Mouse (Mus musculus): ENCODE data around the gene Tex35. TPM values are rescaled to one million over a fixed set of nuclear protein-coding genes. Genes with fewer than 3 reads are reported as not detected.
A peak's percentile ranks its signal among the peaks of the same experiment; 100 is the strongest.

Gene Tex35
- not detected in 2 replicates for polyA plus RNA-seq (2015; fragmentation: Nextera tagmentation; extraction: Ambion mirVana)

- no peak within 1 kb of the TSS for H3K27ac ChIP-seq
- no peak for ATAC-seq
- H3K4me1 ChIP-seq (replicated peaks): no peaks in the 10 kb centered on the region
- H3K9ac ChIP-seq: no peak within 1 kb of the TSS
- H3K4me2 ChIP-seq (replicated peaks): no peak within 1 kb of the TSS
- H3K9me3 ChIP-seq: no peaks in the 10 kb centered on the region
- no peaks in the 10 kb centered on the region for H3K27me3 ChIP-seq (replicated peaks)
- no peaks in the 10 kb centered on the region for H3K36me3 ChIP-seq
- WGBS: 90% methylated on average over 4 of the region's 4 CpGs
- H3K4me3 ChIP-seq (replicated peaks): no peak within 1 kb of the TSS
Observed at GRCm38 (mm10) chr1:157108580-157108979, at the start of gene Tex35. Tex35 (minus strand) TSS chr1:157108680.

- Histone ChIP-seq H3K27ac (no peak overlapping the region), H3K4me3 (replicated peaks) (no peak overlapping the region)
Observed at GRCm38 (mm10) chr1:157153781-157154180, 45.3 kb upstream of the Tex35 start.

GRCm38 (mm10) chr1:157150107-157150506 lies 41.6 kb upstream of the Tex35 start:
- no peak overlapping the region for H3K4me2 ChIP-seq (replicated peaks)
- H3K27ac ChIP-seq: no peak overlapping the region
- no peaks in the 10 kb centered on the region for H3K27me3 ChIP-seq (replicated peaks)
- H3K36me3 ChIP-seq: no peaks in the 10 kb centered on the region
- no peaks in the 10 kb centered on the region for H3K9me3 ChIP-seq
- H3K9ac ChIP-seq: no peak overlapping the region
- ATAC-seq: no peak
- 82% methylated on average over 1 of the region's 1 CpGs for WGBS
- no peaks in the 10 kb centered on the region for H3K4me1 ChIP-seq (replicated peaks)
- H3K4me3 ChIP-seq (replicated peaks): no peak overlapping the region

More at GRCm38 (mm10) chr1:157153781-157154180, 45.3 kb upstream of the Tex35 start:
- H3K4me1 ChIP-seq (replicated peaks): no peaks in the 10 kb centered on the region
- no peaks in the 10 kb centered on the region for H3K27me3 ChIP-seq (replicated peaks)
- H3K9ac ChIP-seq: no peak overlapping the region
- H3K9me3 ChIP-seq: no peaks in the 10 kb centered on the region
- no peaks in the 10 kb centered on the region for H3K36me3 ChIP-seq
- H3K4me2 ChIP-seq (replicated peaks): no peak overlapping the region
- ATAC-seq: no peak

- 94% methylated on average over 3 of the region's 3 CpGs for WGBS
- Histone ChIP-seq H3K9me3 (no peaks in the 10 kb centered on the region), H3K9ac (no peak overlapping the region), H3K36me3 (no peaks in the 10 kb centered on the region), H3K4me2 (replicated peaks) (no peak overlapping the region), H3K27ac (no peak overlapping the region), H3K27me3 (replicated peaks) (no peaks in the 10 kb centered on the region), H3K4me3 (replicated peaks) (no peak overlapping the region), H3K4me1 (replicated peaks) (no peaks in the 10 kb centered on the region)
- ATAC-seq: no peak
Observed at GRCm38 (mm10) chr1:157144621-157145020, 36.1 kb upstream of the Tex35 start.

- Histone ChIP-seq H3K4me1 (replicated peaks) (no peaks in the 10 kb centered on the region), H3K36me3 (no peaks in the 10 kb centered on the region), H3K9ac (no peak overlapping the region), H3K9me3 (no peaks in the 10 kb centered on the region), H3K27me3 (replicated peaks) (no peaks in the 10 kb centered on the region), H3K4me2 (replicated peaks) (no peak overlapping the region), H3K4me3 (replicated peaks) (no peak overlapping the region), H3K27ac (no peak overlapping the region)
- 17% methylated on average over 7 of the region's 7 CpGs for WGBS
- peak; percentile 78 for ATAC-seq
Observed at GRCm38 (mm10) chr1:157143326-157143932, 34.9 kb upstream of the Tex35 start.

- no peaks in the 10 kb centered on the region for H3K9me3 ChIP-seq
- H3K4me2 ChIP-seq (replicated peaks): no peak overlapping the region
- H3K4me1 ChIP-seq (replicated peaks): no peaks in the 10 kb centered on the region
- H3K4me3 ChIP-seq (replicated peaks): no peak overlapping the region
- 87% methylated on average over 3 of the region's 3 CpGs for WGBS
- H3K36me3 ChIP-seq: no peaks in the 10 kb centered on the region
- H3K9ac ChIP-seq: no peak overlapping the region
- H3K27ac ChIP-seq: no peak overlapping the region
- no peaks in the 10 kb centered on the region for H3K27me3 ChIP-seq (replicated peaks)
- no peak for ATAC-seq
Observed at GRCm38 (mm10) chr1:157141014-157141413, 32.5 kb upstream of the Tex35 start.

- Histone ChIP-seq H3K9ac (no peak overlapping the region), H3K4me1 (replicated peaks) (no peaks in the 10 kb centered on the region), H3K4me2 (replicated peaks) (no peak overlapping the region), H3K27me3 (replicated peaks) (no peaks in the 10 kb centered on the region), H3K36me3 (no peaks in the 10 kb centered on the region), H3K9me3 (no peaks in the 10 kb centered on the region), H3K27ac (no peak overlapping the region), H3K4me3 (replicated peaks) (no peak overlapping the region)
- ATAC-seq: no peak; the same call in 1 of the 2 replicates
- 80% methylated on average over 1 of the region's 1 CpGs for WGBS
Observed at GRCm38 (mm10) chr1:157137854-157138241, 29.4 kb upstream of the Tex35 start.

GRCm38 (mm10) chr1:157137132-157137853 lies 28.8 kb upstream of the Tex35 start:
- Histone ChIP-seq H3K4me1 (replicated peaks) (no peaks in the 10 kb centered on the region), H3K4me2 (replicated peaks) (no peak overlapping the region), H3K9me3 (no peaks in the 10 kb centered on the region), H3K27ac (no peak overlapping the region), H3K9ac (no peak overlapping the region), H3K27me3 (replicated peaks) (no peaks in the 10 kb centered on the region), H3K36me3 (no peaks in the 10 kb centered on the region), H3K4me3 (replicated peaks) (no peak overlapping the region)
- ATAC-seq: peak; percentile 59
- WGBS: 83% methylated on average over 9 of the region's 9 CpGs

GRCm38 (mm10) chr1:157128219-157128618 lies 19.7 kb upstream of the Tex35 start:
- no peak for ATAC-seq
- Histone ChIP-seq H3K9me3 (no peaks in the 10 kb centered on the region), H3K27me3 (replicated peaks) (no peaks in the 10 kb centered on the region), H3K27ac (no peak overlapping the region), H3K9ac (no peak overlapping the region), H3K4me2 (replicated peaks) (no peak overlapping the region), H3K36me3 (no peaks in the 10 kb centered on the region), H3K4me1 (replicated peaks) (no peaks in the 10 kb centered on the region), H3K4me3 (replicated peaks) (no peak overlapping the region)
- WGBS: 98% methylated on average over 2 of the region's 2 CpGs

- WGBS: 47% methylated on average over 3 of the region's 3 CpGs
- Histone ChIP-seq H3K4me2 (replicated peaks) (no peak overlapping the region), H3K4me1 (replicated peaks) (no peaks in the 10 kb centered on the region), H3K27me3 (replicated peaks) (no peaks in the 10 kb centered on the region), H3K27ac (no peak overlapping the region), H3K9ac (no peak overlapping the region), H3K36me3 (no peaks in the 10 kb centered on the region), H3K9me3 (no peaks in the 10 kb centered on the region), H3K4me3 (replicated peaks) (no peak overlapping the region)
- ATAC-seq: no peak
Observed at GRCm38 (mm10) chr1:157123836-157124235, 15.4 kb upstream of the Tex35 start.

GRCm38 (mm10) chr1:157119168-157119567 lies 10.7 kb upstream of the Tex35 start:
- no peaks in the 10 kb centered on the region for H3K9me3 ChIP-seq
- ATAC-seq: no peak
- H3K4me3 ChIP-seq (replicated peaks): no peak overlapping the region
- H3K27ac ChIP-seq: no peak overlapping the region
- H3K27me3 ChIP-seq (replicated peaks): no peaks in the 10 kb centered on the region
- 74% methylated on average over 6 of the region's 6 CpGs for whole genome bisulfite sequencing
- H3K4me2 ChIP-seq (replicated peaks): no peak overlapping the region
- H3K4me1 ChIP-seq (replicated peaks): no peaks in the 10 kb centered on the region
- H3K9ac ChIP-seq: no peak overlapping the region
- H3K36me3 ChIP-seq: no peaks in the 10 kb centered on the region

- no peaks in the 10 kb centered on the region for H3K27me3 ChIP-seq (replicated peaks)
- 94% methylated on average over 3 of the region's 3 CpGs for WGBS
- ATAC-seq: no peak
Observed at GRCm38 (mm10) chr1:157117440-157117839, 9.0 kb upstream of the Tex35 start.

GRCm38 (mm10) chr1:157114492-157114891 lies 6.0 kb upstream of the Tex35 start:
- Histone ChIP-seq H3K36me3 (no peaks in the 10 kb centered on the region), H3K27me3 (replicated peaks) (no peaks in the 10 kb centered on the region)
- WGBS: 71% methylated on average over 2 of the region's 2 CpGs

More at GRCm38 (mm10) chr1:157117440-157117839, 9.0 kb upstream of the Tex35 start:
- no peaks in the 10 kb centered on the region for H3K36me3 ChIP-seq
- H3K4me2 ChIP-seq (replicated peaks): no peak overlapping the region
- no peaks in the 10 kb centered on the region for H3K9me3 ChIP-seq
- no peaks in the 10 kb centered on the region for H3K4me1 ChIP-seq (replicated peaks)
- no peak overlapping the region for H3K27ac ChIP-seq
- no peak overlapping the region for H3K4me3 ChIP-seq (replicated peaks)
- H3K9ac ChIP-seq: no peak overlapping the region

More at GRCm38 (mm10) chr1:157114492-157114891, 6.0 kb upstream of the Tex35 start:
- ATAC-seq: no peak
- H3K4me1 ChIP-seq (replicated peaks): no peaks in the 10 kb centered on the region
- H3K4me3 ChIP-seq (replicated peaks): no peak overlapping the region
- H3K4me2 ChIP-seq (replicated peaks): no peak overlapping the region
- no peak overlapping the region for H3K27ac ChIP-seq
- H3K9me3 ChIP-seq: no peaks in the 10 kb centered on the region
- H3K9ac ChIP-seq: no peak overlapping the region

Data from intestine, embryonic 15.5 days (tissue).